Mouse (Mus musculus): ENCODE measurements at regions not wholly inside any gene's neighbourhood (a gene's known extent, or its start where the extent isn't known, plus 50 kb on each side); places are given as distances from the start of the nearest gene placed in this dataset.

DNA sequence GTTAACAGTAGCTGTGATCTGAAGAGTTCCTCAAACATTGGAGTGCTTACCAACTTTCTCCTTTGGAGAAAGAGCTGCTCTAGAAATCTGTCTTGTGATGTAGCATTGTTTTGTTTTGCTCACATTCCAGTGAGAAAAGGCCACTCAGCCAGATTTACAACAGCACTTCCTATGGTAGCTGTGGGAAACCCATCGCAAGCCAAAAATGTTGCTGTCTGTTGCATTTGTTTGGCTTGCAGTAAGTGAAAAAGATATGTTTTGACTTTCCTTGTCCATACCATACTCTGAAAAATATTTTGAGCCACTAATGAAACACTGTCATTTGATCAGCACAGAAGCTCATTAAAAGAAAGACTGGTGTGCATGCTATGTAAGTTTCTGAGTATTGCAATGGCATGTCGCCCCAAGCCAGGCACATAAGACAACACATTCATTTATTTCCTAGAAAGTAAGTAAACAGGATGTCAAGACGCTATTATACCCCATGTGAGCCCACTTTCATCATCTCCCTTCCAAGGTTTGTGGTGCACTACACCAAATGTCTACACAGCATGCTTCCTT is 66.2 kb downstream of the Car2 start:
- DNase-seq = no peak

DNA sequence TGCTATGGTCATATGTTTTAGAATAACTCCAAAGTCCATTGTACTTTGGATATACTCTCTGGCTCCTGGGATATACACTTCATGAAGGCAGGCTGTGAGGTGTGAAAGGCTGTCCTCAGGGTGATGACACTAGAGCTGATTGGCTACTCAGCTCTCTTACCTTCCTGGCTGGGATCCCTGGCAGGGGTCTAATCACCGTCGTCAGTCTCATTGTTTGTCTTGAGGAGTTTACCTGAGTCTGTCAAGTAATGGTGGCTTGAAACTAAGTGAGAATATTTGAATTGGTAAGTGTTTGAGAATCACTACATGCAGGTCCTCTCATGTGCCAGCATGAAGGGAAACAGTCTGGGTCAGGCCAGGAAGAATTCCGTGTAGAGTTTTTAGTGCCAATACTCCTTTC is 66.9 kb downstream of the Car2 start:
- DNase-seq = no peak

DNA sequence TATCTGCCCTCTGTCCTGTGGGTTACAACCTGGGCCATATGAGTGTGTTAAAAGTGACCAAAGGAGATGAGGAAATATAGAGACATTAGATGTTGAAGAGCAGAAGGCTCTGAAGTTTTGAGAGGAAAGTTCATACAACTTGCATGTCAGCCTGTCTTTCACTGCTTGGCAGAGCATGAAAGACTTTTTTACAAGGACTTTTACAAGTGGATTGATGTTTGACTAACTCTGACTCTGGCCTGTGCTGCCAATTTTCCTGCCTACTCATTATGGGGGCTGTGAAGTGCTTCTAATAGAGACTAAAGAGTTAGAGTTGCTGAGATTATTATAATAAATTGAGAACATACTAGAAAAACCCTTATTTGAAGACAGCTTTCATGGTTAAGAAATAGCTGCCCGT is 71.4 kb downstream of the Car2 start:
- peak; percentile 22 to 59 for DNase-seq

DNA sequence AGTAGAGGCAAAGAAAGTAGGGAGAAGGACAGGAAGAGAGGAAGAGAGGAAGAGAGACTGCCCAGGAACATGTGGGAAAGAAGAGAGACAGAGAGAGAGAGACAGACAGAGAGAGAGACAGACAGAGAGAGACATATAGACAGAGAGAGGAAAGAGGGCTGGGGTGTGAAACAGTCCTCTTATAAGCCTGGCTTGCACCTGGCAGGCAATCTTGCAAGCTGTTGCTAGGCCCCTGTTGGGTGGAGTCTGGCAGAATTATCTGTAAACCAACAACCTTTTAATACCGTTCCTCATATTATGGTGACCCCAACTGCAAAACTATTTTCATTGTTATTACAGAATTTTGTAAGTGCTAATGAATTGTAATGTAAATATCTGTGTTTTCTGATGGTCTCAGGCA is 72.2 kb downstream of the Car2 start:
- no peak for DNase-seq

DNA sequence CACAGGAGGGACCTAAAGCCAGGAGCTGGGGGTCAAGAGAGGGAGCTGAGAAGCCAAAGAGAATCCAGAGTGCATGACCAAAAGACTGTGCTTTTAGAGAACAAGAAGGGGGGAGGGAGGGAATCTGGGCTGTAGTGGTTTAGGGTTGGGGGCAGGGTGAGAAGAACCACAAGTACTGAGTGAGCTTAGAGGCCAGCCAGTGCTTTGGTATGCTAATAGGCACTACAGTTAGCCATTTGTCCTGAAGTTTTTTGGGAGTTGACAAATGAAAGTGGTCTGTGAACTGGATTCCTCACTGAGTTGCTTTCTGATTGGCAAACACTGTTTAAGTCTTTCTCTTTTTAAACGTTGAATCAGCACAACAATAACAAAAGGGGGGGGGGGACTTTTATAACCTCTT is 73.5 kb downstream of the Car2 start:
- DNase-seq = peak; percentile 20 to 60

DNA sequence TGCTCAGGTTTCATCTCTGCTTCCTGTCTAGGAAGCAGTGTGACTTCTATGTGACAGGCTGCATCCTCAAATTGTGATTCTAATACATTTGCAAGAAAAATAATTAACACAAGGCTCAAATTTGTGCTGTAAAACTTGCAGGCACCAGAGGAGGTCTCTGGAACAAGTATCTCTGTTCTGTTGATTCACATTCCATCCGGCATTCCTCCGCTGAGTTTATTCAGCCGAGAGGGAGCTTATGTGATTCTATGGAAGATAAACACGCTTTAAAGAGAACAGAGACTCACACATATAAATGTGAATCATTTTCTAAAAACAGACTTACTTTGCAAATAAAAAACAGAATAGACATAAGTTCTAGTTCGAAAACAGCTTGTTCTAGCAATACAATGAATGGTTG is 78.7 kb downstream of the Car2 start:
- no peak for DNase-seq

DNA sequence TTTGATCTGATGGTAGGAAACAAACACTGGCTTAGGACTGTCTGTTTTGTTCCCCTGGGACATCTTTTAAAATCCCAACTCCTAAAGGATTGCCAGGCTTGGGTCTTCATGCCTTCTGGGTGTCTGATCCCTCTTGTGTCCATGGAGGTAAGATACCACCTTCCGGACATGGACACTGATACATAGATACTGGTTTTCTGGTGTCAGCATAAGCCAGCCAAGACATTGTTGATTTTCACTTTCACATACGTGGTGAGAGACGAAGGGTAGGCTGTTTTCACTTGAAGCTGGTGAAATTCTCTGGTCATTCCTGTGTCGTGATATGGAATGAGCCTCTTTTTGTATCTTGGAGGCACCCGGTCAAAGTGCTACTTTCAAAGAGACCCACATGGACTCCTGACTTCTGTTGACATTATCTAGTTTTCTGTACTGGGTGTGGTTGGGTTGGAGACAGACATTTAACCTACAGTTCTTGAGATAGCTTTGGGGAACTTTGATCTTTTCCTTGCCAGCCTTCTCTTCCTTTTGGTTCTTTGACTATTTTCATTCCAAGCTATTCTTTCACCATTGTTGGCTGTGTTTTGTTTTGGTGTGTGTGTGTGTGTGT is 79.5 kb downstream of the Car2 start:
- no peak for DNase-seq

DNA sequence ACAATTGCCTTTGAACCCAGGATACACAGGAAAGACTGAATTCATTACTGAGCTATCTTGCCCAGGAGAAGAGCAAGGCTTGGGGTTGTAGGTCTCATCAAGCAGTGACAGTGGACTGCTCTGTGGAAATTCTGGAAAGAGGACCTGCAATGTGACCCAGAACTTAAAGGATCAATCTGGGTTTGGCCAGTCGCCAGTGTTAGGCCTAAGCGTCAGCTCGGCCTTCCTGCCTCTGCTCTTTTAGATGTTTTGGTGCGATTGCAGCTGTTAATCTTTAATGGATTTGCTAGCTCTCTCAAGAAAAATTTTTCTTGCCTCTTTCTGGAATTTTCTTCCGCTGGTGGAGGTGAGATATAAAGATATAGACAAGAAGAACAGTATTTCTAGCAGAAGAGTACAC is 81.2 kb downstream of the Car2 start:
- DNase-seq = no peak

DNA sequence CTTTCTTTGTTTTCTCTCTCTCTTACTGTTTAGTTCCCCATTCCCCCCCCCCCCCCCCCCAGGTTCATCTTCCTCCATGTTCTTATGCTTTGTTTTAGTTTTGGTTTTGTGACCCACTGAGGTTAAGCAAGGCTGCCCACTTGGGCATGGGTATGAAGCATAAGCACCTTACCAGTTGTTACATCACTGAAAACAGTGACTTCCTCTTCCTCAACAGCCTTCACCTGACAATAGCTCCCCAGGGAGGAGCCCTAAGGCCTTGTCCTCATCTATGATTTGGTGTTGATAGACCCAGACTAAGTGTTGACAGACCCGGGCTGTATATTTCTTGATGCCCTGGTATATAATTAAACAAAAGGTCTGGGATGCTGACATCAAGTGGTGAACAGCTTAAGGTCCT is 82.3 kb downstream of the Car2 start:
- DNase-seq = no peak

DNA sequence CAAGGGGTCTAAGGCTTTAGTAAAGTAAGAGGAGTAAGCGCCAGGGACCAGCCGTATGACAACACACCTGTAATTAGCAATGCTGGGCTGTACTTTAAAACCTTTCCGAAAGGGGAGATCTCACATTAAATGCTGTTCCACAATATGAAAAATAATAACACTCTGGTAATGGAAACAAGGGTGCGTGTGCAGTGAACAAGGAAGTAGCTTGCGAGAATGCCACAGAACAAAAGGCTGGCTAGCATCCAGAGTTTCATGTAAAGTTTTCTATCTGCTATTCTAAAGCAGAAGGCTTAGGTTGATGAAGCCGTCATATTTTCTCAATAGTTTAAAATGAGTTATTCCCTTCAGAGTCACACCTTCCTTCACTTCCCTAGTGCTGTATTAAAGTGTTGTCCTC is 83.6 kb downstream of the Car2 start:
- no peak for DNase-seq

DNA sequence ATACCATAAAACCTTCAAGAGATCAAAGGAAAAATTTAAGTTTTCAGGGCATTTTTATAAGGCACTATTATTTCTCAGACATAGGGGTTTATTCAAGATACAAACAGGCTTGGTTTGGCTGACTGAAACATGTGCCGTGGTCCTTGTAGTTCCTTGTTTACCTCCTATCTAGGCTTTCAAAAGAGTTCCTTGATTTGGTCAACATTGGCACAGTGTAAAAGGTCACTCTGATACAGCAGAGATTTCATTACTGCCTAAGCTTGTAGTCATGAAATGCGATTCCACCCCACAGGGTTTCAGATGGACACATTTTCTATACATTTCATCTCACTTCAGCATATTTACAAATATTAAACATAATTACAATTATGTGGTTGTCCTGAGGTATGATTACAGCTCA is 85.6 kb downstream of the Car2 start:
- no peak for DNase-seq

DNA sequence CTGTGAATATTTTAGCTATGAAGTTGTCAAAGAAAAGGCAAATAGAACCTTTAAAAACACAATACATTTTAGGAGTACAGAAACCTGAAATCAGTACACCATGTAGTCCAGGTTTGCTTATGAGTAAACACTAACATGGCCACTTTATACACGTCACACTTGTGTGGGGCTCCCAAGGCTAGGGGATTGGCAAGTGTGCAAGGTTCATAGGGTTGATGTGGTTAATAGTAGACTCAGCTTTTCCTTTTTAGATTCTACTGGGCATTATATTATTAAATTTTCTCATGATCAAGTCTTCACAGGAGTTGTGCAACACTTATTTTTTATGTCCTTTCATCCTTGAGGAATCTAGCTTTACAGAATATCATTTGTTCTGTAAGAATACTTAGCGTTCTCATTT is 88.7 kb downstream of the Car2 start:
- DNase-seq = no peak

DNA sequence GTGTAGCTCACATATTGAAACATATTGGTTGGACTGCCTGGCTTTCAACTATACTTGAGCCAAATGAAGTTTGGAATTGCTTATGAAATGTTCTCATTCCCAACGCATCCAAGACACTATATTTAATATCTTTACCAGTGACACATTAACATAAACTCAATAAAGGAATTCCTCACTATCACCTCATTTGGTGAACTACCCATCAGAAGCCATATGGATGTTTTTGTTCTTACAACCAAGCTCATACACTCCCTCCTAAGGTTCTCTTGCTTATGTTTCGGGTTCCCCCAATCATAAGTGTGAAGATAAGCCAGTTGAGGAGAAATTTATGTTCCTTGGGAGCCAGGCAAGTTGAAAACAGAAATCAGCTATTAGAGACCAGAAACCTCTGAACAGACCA is 89.1 kb downstream of the Car2 start:
- no peak for DNase-seq

DNA sequence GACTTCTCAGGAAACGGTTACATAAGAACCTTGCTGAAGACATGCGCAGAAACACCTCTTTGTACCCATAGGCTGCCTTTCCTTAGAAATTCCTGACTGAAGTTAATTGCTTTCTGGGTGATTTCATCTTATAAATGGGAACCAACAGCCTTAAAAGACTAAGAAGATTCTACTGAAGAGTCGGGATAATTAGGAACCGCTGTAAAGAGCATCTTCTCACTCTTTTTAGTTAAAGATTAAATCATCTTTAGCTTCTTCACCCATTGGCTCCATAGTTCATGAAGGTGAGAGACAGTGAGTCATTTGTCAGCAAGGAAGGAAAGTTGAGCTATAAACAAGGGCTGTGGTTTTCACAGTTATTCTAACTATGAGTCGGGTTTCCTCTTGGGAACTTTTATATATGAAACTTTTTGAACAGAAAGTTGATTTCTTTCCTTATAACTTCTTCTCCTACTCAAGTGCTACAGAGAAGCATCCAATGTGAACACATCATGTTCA is 93.1 kb downstream of the Car2 start:
- no peak for DNase-seq

DNA sequence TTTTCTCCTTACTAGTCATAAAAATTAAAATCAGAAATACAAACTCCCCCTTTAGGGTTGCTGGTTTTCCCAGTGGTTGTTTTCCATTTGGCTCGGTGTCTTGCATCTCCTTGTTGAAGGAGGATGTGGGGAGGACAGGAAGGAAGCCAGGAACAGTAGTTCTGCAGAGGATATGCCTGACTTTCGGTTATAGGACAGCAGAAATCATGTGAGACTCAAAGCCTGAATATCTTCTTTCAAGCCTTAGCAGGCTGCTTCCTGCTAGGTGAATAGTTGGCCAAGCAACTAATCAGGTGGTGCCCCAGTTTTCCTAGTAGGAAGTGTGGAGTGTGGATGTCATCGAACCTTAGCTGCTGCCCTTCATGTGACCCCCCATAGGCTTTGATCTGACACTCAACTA is 103.6 kb downstream of the Car2 start:
- DNase-seq = no peak

DNA sequence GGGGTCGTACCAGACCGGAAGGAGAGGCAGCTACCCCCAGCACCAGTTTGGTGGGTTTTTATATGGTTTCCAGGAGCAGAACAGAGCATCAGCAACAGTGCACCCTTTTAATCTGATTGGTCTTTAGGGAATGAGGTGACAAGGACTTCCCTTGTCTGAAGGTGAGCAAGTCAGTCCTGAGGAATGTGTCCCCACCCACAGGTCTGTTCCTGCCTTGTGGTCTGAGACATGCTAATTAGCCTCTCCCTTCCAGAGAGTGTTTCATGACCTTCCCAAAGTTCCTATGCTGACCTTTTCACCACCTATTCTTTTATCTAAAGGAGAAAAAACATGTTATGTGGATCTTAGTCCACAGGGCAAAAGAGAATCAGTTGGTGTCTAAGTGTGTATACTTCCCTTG is 107.9 kb downstream of the Car2 start:
- DNase-seq = no peak

DNA sequence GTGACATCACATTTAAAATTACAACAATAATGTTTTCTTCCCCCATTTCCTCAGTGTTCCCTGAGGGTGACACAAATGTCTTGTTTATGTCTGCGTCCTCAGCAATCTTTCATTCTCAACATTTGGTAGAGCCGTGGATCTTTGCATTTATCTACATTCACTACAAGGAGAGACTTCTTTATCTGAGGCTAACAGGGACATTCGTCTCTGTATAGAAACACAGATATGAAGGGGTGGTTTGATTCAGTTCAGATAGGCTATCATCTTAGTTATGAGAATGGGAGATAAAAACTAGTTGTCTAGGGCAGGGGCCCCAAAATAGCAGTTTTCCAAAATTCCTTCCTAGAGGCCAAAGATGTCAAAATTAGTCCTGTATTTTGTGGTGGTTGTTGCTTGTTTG is 111.2 kb downstream of the Car2 start:
- no peak for DNase-seq

DNA sequence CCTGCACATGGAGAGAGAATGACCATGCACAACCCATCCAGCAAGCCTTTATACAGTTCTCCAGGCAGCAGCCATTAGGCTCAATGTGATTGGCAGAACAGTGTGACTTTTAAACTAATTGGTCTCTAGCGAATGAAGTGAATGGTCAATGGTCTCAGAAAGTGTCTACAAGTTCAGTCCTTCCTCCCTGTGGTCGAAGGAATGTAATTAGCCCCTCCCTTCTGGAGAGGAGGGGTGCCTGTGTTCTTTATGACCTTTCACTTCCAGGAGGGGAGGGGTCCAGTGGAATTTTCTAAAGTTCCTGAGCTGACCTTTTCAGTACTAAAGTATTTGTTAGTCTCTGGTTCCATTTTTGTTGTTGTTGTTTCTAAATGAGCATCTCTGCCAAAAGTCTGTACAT is 112.4 kb downstream of the Car2 start:
- no peak for DNase-seq

DNA sequence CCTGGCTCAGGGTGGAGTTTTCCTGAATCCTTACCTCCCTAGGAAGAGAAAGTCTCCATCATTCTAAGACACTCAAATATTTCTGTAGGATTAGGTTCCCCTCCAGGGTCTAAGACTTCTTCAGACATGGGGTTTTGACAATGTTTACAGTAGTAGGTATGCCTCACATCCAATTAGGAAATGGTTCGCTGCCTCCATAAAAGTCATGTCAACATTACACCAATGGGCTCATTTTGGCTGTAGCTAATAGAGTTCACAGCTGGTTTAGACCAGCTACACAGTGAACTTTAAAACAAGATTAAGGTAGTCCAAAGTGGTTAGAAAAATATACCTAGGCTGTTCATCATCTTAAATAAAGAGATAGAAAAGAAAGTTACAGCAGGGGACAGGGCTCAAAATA is 113.3 kb downstream of the Car2 start:
- DNase-seq = no peak

DNA sequence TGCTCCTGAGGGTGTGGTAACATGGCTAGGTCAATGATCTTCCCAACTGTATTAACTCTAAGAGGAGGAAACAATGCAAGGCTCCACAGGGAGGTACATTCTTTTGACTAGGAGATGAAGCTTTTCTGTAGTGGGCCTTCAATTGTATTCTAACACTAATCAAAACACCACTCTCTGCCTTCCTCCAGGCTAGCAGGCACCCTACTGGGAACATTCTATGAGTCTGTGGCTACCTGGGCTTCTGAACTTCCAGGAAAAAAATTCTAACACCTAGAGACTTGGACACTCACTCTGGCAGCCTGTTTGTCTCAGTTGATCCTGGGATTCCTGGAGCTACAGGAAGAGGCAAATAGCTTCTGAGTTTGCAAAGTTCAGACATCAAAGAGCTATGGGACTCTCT is 113.8 kb downstream of the Car2 start:
- DNase-seq = no peak

DNA sequence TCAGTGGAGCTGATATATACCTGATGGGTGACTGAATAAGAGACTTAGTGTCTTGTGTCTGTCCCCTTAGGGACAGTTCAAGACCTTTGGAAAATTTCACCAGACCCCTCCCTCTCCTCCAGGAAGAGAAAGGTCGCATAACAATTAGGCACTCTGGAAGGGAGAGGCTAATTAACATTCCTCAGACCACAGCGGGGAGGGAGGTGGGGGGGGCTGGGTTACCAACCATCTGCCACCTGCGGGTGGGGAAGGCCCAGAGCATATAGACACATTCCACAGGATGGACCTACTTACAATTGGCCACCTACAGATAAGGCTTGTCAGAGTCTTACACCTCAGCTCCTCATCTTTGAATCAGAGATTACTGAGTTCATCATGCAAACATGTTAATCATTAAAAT is 114.6 kb downstream of the Car2 start:
- DNase-seq = no peak

DNA sequence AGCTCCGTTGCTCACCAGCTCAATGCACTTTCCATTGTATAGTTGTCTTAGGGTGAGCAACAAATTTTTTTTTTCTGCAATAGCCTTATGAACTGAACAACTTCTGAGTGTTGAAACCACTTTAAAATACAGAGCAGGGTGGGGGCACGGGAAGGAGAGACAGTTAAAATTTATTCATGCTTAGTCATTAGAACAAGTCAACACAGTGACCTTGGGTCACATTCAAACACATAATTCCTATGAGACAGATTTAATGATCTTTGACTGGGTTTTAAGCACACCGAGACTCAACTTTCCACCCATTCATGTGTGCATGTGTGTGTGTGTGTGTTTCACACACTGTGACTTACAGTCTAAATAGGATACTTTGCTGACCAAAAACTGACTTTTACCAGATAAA is 121.7 kb downstream of the Car2 start:
- DNase-seq = no peak

DNA sequence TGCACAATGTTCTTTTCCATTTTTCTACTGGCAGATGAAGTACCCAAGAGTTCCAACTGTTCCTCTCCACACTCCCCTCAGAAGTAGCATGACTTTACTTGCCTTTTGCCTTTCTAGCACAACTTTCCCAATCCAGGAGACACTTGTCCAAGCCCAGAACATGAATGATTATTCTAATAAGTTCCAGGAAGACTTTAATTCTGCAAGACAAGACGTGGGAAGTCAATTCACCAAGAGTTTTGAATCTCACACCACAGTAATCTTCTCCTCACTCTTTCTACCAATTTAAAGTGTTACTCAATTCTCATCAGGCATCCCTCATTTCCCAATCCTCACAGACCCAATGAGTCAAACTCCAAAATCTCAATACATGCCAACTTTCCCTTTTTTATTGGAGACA is 122.4 kb downstream of the Car2 start:
- DNase-seq = no peak

DNA sequence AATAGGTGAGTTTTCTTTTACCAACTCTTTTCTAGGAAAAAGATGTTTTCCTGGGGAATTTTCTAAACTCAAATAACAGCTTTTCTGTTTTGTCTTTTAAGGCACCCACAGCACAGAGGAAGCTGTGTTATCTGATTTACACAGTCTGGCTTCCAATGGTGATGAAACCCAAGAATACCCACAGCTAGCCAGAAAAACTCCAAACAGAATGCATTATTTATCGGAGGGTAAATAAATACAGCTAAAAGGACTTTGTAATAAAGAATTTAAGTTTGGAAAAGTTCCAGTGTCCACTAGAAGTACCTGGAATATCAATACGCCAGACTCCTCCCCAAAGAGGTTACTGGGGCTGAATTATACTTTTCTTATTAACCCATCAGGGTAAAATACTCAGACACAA is 123.7 kb downstream of the Car2 start:
- no peak for DNase-seq

DNA sequence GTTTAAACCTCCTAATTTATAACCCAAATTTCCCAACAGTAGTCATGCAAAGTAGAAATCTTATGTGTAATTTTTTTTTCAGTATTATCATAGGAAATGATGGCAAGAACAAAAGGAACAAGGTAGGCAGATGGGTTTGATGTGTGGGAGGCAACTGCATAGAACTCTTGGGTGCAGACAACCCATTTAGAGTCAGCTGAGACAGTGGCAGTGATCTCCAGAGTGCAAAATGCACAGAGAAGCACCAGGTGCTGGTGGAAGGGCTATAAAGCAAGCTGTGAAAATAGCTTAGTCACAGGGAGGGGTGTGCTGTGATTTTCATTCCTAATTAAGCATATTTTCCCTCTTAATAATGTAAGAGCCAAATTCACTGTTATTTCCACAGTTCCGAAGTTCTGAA is 130.5 kb downstream of the Car2 start:
- DNase-seq = no peak

Data from lung, adult 18-20 months (tissue).